Mouse (Mus musculus) embryo, embryonic 10.5 days (tissue): ENCODE measurements around the gene Plekhm3.

Source experiments
- DNase-seq: peaks from one replicate; pipeline ENCODE4 v3.0.0-alpha.2; 2015; ENCODE audit warnings: low spot score

The Plekhm3 gene

DNA sequence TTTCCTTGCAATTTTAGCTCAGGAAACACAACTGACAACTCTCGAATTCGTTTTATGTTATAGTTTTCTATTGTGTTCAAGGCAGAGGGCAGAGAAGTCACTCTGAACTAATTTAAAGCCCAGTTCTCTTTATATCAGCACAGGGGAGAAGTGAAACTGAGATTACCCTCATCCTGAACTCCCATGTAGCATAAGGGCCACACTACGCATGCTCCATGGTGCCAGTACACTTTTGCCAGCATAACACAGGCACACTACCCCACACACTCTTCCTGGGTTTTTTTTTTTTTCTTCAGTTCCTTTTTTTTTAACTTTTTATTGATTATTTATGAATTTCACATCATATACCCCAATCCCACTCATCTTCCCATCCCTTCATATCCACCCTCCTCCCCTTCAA is 28.1 kb downstream of the Plekhm3 start:
- no peak for DNase-seq

DNA sequence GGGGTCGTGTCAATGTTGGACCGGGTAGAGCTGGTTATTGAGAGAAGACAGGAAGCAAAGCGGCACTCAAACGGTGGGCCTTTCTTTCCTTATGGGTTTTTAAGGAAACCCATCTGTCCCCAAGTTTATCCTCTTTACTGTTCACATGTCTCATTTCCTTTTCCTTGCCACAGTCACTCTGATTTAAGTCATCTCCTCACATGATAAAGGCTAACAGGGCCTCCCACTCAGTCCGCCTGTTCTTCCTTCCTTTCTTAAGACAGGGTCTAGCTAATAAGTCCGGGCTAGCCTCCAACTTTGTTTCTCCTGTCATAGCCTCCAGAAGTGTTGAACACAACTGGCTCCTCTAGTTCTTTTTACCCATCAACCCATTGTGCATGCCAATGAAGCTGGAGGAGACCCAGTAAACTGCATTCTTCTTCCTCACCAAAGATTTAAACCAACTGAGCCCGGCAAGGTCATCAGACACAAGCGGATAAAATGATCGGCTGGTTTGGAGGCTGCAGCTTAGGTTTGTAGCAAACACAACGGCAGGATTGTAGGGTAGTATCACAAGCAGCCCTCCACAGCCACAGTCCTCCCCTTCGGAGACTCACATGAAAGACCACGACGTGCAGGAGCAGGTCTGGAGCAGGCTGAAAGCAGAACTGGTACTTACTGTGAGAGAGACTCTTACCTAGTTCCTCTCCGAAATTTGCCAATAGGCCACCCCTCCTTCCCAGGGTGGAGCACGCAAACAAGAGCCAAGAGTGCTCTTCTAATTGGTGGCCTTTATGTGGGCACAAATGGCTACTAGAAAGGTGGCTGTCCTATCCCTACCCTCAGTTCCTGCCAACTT is 29.0 kb downstream of the Plekhm3 start:
- DNase-seq, result no peak

DNA sequence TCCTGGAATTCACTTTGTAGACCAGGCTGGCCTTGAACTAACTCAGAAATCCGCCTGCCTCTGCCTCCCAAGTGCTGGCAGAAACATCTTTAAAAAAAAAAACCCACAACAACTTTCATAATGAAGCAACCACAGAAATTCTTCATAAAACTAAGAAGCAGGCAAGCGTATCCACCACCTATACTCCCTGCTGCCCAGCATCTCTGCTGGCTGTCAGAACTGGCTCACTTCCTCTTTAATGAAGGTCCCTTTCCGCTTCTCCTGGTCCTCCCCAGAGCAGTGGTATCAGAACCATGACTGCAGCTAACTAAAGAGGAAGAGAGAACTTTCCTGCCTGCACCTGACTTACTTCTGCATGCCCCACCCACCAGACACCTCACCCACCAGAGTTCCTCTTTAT is 31.0 kb downstream of the Plekhm3 start:
- no peak for DNase-seq

DNA sequence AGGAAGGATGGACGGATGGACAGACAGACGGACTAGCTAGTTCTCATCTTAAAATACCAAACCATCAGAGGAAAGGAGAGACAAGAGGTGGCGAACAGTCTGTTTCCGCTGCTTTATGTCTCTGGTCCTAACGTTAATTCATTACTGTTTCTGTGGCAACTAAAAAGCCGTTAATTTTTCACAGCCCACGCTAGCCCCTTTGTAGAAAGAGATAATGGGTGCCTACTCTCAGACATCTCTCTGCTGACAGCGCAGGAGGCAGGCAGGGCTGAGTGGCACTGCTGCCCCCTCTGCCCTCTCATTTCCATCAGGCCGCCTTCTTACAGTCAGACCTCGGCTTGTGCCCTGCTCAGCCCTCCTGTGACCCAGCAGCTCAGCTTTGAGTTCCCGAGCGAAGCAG is 32.3 kb downstream of the Plekhm3 start:
- no peak for DNase-seq

DNA sequence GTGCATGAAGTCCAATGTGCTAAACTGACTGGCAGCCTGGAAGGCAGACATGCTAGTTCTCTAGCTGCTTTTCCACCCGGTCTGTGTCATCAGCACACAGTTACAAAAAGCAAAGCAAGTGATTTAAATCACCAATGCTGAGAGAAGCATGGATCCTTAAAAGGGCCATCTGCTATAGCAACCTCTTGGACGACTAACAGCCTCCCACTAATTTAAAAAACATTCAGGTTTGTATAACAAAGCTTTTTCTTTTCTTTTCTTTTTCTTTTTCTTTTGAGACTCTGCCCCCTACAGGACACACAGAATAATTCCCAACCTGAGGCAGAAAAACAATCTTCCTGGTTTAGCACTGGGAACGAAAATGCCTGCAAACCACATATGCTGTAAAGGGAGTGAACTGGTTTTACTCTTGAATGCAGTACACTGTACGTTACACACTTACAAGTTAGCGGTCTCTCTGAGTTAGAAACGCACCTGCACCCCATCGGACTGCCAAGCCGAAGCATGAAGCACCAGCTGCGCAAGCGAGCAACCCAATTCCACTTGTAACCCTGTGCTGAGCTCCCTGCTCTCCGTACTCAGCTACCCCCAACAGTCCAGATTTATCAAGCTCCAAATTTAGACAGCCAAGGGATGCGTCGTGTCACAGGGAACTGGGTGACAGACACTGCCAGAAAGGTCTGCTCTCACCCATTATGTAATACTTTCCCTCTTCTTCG is 37.7 kb downstream of the Plekhm3 start:
- peak; percentile 83 for DNase-seq

DNA sequence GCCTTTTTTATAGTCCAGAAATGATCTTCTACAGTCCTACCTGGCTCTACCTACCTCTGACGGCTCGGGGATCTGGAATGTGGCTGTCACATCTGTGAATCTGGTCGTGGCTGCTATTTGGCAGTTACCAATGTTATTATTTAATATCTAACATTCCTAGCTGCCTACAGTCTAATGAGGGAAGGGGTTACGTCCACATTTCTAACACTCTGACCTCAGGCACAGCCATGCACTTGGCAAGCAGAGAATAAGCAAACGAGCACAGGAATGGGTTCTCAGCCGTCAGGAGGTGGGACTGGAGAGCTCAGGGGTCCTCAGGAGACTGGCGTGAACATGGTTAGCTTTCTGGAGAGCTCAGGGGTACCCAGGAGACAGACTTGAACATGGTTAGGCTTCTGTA is 38.7 kb downstream of the Plekhm3 start:
- DNase-seq, result no peak

DNA sequence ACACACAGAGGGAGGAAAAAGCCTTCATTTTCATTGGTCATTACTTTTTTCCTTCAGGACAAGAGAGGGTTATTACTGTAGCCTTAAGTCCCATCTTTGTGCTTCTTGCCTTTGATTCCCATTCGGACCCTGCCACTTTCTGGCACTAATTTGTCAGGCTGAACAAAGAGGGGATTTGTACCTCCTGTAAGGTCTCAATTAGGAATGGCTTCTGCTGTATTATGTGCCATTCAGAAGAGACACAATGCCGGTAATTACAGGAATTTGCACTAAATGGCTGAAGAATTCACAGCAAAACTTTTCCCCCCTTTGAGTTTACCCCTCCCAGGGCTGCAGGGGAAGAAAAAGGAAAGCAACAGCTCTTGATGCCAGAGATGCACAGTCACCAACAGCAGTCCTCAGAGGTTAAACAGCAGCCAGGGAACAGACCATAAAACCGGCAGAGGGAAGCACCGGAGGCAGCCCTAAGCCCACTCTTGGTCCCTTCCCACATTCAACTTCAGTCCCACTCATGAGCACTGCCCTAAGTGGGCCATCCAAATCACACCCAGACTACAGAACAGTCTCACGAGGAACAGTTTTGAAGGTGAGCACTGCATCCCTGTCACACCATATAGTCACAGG is 39.6 kb downstream of the Plekhm3 start:
- peak; percentile 62 for DNase-seq

DNA sequence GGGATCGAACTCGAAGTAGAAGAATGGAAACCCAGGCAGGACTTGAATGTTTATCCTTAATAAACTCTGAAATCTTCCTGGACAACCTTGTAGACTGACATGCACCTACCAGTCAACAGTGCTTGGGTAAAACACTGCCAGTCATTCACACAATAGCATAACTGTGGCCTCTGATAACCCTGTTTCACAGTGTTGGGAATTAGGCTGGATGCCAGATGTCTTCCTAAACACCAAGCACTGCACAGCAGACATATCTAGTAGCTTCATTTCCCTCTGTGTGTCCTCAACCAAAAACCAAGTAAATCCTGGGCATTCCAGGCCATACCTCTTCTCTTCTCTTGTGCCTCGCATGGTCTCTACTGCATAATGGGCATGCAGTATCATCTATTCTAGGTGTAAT is 42.3 kb downstream of the Plekhm3 start:
- no peak for DNase-seq

DNA sequence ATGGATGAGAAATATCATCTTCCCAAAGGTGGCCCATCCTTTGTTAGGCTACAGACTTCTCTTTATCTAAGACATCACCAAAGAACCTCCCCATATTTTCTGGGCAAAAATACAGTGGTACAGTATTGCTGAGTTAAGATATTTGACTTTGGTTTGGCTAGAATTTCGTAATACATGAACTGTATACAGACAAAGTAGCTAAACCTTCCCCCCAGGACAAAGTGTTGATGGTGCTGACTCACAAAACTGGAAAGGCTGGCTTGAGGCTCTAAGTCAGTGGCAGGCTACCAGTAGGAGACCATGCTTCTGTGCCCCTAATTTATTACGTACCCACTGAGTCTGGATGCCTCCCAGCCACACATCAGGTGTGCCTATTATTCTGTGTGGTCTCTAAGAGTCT is 48.9 kb downstream of the Plekhm3 start:
- no peak for DNase-seq

DNA sequence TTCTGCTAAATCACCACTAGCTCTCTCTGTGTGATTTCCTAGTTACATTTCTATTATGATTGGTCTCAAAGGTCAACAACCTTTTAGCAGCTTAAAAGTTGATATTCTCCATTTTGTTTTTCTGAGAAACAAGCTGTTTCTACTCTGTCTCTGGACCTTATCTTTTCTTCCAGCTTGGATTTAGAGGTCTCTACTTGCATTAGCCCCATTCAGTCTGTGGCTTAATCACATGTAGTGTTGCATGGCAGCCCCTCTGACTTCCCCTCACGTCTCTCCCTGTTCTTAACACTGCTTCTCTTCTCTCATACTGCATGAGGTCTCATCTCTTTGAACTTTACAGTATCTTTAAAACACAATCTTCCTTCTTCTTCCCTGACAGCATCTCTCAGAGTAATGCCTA is 50.4 kb downstream of the Plekhm3 start:
- DNase-seq, result no peak

DNA sequence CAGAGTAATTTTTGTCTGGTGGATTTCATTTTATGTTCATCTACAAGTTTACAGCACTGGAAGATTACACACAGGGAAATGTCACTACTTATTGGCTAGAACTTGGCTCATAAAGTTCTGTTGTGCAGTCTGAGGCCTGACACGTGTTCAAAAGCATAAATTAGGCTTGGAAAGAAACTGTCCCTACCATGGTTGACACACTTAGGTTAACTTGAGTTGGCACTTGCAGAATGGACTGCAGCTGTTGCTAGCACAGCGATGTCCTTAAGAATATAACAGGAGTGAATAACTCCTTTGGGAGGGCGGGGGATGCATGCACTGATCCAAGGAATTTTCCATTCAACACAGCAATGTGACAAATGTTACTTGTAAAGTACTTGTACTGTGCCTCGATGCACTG is 53.2 kb downstream of the Plekhm3 start:
- no peak for DNase-seq

DNA sequence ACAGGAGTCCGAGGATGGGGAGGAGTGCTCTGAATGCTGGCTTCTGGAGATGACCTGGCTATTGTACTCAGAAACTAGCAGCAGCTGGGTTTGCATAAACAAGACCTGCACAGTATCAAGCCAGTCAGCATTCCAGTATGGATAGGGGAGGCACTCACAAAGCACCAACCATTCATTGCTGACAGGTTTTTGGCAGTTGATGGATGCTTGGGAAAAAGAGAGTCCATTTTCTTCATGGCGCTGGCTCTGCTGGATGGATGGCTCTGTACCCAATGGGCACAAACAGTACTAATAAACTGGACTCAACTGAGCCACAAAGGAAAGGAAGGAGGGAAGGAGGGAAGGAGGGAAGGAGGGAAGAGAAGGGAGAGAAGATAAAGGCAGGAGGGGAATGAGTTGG is 53.8 kb downstream of the Plekhm3 start:
- no peak for DNase-seq

DNA sequence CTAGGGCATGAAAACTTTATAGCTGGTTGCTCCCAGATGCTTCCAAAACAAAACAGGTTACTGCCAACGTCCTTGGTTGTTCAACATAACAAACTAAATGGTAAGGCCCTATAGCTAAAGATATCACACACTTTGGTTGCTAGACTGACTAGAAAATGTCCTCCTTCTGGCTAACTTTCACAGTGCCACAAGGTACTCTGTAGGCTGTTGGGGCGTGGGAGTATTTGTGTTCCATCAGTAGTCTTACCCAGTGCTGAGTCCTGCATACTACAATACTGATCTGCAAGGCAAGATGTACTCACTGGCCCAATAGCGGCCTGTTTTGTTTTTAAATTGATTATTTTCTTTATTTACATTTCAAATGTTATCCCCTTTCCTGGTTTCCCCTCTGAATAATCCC is 56.9 kb downstream of the Plekhm3 start:
- no peak for DNase-seq

DNA sequence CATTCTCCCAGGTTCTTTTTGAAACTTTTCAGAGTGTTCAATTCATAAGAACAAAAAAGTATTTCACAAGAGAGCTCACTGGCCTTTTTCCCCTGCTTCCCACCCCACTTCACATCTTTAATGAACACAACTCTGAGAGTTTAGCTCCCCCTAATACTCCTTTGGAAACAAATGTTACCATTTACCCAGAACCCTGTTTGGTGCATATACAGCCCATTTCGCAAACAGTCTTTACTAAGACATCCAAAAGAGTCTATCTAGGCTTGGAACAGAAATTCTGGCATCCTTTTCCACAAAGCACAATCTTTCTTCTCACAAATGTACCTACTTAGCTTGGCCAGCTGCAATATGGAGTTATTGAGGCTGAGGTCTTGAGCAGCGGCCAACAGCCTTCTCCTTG is 59.1 kb downstream of the Plekhm3 start:
- no peak for DNase-seq

DNA sequence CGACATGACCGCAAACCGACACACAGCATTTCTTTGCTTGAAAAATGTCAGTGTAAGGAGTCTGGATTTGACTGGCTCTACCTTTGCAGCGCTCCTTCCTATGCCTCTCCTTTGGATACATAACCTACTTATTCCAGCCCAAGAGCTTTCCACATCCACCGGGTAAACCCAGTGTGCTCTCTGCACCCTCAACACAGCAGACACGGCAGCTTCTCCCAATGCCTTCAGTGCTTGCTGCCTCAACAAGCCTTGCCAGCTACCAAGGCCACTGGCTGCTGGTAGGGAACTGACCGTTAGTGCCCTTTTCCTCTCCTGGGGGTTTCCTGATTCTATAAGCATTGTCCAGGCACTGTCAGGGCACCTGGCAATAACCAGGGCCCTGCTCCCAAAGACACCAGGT is 62.8 kb downstream of the Plekhm3 start:
- no peak for DNase-seq

DNA sequence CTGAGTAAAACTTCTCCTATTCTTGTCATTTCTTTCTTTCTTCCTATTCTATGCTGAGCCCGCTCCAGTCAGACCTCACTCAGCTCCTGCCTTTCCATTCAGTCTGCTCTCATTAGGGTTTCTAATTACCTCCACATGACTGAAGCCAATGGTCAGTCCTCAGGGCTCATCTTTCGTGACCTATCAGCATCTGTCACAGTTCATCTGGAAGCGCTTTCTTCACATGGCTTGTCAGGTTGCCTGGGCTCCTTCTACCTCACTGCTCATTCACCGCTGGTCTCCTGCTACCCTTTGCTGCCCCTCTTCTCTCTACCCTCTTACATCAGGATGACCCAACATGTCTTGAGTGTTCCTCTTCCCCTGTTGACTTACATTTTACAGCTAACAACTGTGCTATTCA is 65.3 kb downstream of the Plekhm3 start:
- DNase-seq, result peak; percentile 31

DNA sequence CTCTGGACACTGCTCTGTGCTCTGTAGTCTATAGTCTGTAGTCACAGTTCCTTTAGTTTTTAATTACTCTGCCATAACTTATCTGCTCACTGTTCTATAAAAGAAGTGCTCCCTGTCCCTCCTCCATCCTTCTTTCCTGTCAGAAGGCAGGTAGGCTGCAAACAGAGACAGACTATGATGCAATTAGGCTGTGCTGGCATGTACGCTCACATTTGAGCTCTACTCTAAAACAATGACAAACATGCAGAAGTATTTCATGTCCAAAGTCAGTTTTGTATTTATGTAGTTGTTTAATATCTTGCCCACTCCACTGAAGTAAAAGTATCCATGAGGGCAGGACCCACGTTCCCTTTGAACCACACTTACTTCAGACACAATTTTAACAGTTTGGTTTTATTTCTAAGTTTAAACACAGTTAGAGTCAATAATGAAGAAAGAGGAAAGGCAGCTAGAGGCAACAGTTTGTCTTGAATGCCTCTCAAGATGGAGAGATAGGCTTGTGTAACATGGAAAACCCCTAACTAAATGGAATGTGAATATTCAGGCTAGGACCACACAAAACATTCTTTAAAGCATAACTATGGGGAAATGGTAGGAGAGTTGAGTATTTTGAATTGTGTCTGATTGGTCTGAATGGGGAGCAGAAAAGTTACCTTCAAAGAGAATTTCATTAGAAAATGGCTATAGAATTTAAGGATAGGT is 69.0 kb downstream of the Plekhm3 start:
- DNase-seq, result no peak

DNA sequence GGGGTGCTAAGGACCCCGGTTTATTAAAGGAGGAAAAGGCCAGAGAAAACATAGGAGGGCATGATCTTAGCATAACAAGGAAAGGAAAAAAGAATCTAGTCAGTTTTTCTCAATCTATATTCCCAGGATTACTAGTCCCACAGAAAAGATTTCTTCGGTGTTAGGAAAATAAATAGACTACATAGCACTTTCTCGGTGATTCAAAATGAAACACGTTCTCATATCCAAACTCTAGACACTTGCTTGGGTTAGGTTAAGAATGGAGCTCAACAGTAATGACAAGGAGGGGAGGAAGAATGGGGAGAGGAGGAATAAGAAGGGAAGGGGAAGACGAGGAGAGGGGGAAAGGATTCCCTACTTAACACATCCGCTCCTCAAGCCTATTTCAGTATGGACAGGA is 69.9 kb downstream of the Plekhm3 start:
- DNase-seq, result no peak

DNA sequence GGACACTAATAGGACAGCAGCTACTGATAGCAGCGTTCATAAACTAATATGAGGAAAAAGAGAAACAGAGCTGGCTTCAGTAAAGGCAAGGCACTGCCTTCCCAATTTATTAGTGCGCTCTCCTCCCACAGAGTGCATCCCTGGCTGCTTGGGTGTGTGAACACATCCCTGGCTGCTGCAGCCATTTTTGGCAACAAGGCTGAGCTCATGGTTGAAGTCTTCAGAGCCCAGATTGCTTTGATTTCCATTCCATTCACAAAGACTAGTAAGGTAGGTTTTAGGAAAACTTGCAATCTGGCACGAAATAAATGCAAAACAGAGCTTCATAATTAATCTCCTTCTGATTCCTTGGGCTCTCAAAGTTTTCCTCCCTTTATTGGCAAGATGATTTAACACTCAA is 71.3 kb downstream of the Plekhm3 start:
- DNase-seq, result no peak

DNA sequence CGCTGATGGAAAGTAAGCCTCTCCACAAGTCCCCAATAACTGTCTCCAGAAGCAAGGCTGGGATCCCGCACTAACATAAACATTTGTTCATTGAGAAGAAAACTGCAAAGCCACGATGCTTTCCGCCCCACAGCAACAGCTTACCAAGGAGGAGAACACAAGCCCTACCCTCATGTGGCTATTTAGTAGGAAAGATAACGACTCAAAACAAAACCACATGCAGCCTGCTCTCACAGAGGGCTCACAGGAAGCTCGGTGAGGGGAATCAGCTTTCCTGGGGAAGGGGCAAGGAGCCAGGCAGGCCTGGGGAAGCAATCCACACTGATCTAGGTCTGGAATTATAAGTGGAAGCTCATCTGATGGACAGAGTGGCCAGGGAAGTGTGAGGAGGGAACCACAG is 72.6 kb downstream of the Plekhm3 start:
- peak; percentile 23 for DNase-seq

DNA sequence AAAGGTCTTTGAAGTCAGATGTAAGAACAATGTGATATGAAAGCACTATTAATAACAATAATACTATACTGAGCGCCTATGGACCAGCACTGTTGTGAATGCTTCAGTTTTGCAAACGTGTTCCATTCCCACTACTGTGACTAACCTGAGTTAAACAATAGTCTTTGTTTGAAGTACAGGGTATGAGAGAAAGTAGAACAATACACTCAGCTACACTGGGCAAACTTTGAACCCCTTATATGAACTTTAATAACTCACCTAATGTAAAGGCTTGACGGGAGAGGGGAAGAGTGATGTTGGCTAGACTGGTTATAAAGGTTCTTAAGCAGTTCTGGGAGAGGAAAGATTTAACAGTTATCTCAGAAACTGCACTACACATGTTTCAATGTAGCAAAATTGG is 76.0 kb downstream of the Plekhm3 start:
- no peak for DNase-seq

DNA sequence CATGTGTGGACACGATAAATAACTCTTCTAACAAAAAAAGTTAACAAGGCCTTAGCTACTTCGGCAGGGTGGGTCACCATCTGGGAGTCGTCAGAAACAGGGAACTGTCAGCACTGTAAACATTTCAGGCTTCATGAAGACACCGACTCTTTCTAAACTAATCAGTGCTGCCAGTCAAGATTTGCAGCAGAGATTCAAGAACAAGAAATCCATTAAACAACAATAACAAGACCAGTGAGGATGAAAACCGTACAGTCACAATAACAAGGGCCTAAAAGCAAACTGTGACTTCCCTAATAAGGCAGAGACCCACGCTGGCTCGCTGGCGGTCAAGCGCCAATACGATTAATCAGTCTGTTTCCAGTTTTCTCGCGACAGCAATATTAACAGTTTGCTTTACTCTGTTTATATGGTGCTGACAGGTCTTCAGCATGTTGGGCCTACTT is 77.8 kb downstream of the Plekhm3 start:
- DNase-seq, result peak; percentile 44

DNA sequence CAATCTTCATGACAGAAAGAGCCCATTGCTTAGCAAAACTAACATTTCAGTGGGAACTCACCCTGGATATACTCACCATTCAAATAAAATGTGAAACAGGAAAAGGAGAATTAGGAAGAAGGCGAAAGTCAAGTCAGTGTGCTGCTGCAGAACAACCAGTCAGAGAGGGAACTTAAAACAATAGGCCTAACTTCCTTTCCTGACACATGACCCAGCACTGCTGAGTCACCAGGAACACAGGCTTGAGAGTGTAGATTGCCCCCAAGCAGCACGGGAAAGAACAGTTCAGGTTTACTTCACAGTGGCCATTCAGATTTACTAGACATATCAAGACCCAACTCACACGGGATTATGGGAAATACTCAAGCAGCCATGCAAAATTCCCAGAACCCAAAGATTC is 80.3 kb downstream of the Plekhm3 start:
- DNase-seq, result no peak
